Mouse (Mus musculus) embryo, embryonic 10 days (tissue): Measurements from ENCODE around the gene Ercc6.

Experiments used
- DNase-seq: peaks from one replicate; pipeline ENCODE4 v3.0.0-alpha.2; 2015; ENCODE audit warnings: low spot score

Gene Ercc6

GRCm38 (mm10) chr14:32513336-32514032 is at the start of gene Ercc6:
Ercc6 (plus strand) TSS chr14:32513521.
- DNase-seq, result peak; percentile 98

- DNase-seq, result peak; percentile 32
These were observed 48.5 kb upstream of the Ercc6 start, which contains the start of gene Slc18a3 for GRCm38 (mm10) chr14:32464601-32465505. Slc18a3 (minus strand) TSS chr14:32464850.

- DNase-seq, result no peak
These were observed 47.8 kb upstream of the Ercc6 start for GRCm38 (mm10) chr14:32465506-32465870.

GRCm38 (mm10) chr14:32465889-32466288 is 47.4 kb upstream of the Ercc6 start, which contains the start of gene Chat:
Chat (minus strand) TSS chr14:32465989.
- DNase-seq, result no peak

- DNase-seq, result peak; percentile 89
These were observed 45.7 kb upstream of the Ercc6 start for GRCm38 (mm10) chr14:32467606-32468005.

GRCm38 (mm10) chr14:32472996-32473395 is 40.3 kb upstream of the Ercc6 start:
- peak; percentile 77 for DNase-seq

- no peak for DNase-seq
These were observed 36.8 kb upstream of the Ercc6 start for GRCm38 (mm10) chr14:32476559-32476958.

GRCm38 (mm10) chr14:32477581-32477980 is 35.7 kb upstream of the Ercc6 start:
- DNase-seq, result no peak

GRCm38 (mm10) chr14:32482061-32482460 is 31.3 kb upstream of the Ercc6 start:
- peak; percentile 72 for DNase-seq

- DNase-seq, result no peak
These were observed 20.8 kb upstream of the Ercc6 start for GRCm38 (mm10) chr14:32492521-32492920.

GRCm38 (mm10) chr14:32496115-32496850 is 17.0 kb upstream of the Ercc6 start:
- no peak for DNase-seq

GRCm38 (mm10) chr14:32501303-32501702 is 12.0 kb upstream of the Ercc6 start:
- no peak for DNase-seq

- no peak for DNase-seq
These were observed 10.3 kb upstream of the Ercc6 start for GRCm38 (mm10) chr14:32502764-32503688.

- DNase-seq, result no peak
These were observed 9.4 kb upstream of the Ercc6 start for GRCm38 (mm10) chr14:32503897-32504296.

- no peak for DNase-seq
These were observed 7.0 kb upstream of the Ercc6 start for GRCm38 (mm10) chr14:32506329-32506728.

- DNase-seq, result no peak
These were observed 6.1 kb upstream of the Ercc6 start for GRCm38 (mm10) chr14:32507216-32507615.

- no peak for DNase-seq
These were observed 5.1 kb upstream of the Ercc6 start for GRCm38 (mm10) chr14:32508105-32508835.

GRCm38 (mm10) chr14:32509443-32509961 is 3.8 kb upstream of the Ercc6 start:
- DNase-seq, result no peak

- DNase-seq, result no peak
These were observed 409 bp upstream of the Ercc6 start for GRCm38 (mm10) chr14:32512912-32513311.

- DNase-seq, result no peak
These were observed 2.8 kb downstream of the Ercc6 start for GRCm38 (mm10) chr14:32516086-32516485.
